Mouse (Mus musculus): Measurements from ENCODE around the gene 1700061G19Rik.
"Not testable (repeated sequence)": the region's sequence is repeated elsewhere in the genome, so short reads cannot be mapped to it uniquely, and the experiment has no call there.

1700061G19Rik gene

DNA sequence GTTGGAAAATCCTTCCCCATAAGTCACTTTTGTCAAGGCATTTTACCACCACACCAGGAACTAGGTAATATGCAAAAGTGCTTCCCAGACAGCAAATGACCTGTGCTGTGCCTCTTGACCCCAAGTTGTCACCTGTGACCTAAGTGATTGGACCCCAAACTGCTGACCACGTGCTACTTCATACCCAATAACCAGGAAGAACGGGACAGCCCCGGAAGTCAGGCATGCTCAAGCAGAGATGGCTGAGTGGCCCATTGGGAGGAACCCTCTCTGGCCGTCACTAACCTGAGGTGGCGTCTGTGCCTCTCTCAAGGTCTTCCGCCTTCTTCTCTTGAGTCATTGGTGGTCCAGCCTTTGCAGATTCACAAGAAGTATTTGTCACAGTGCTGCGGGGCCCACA, 2.8 kb upstream of the 1700061G19Rik start:
- DNase-seq = no peak

GRCm38 (mm10) chr17:56874237-56874636, 1.0 kb upstream of the 1700061G19Rik start, which contains the start of gene Acsbg2:
Gene Acsbg2, minus strand, starts transcription at chr17:56874447.
- no peak for DNase-seq

GRCm38 (mm10) chr17:56876465-56876864, 1.2 kb downstream of the 1700061G19Rik start:
- no peak for DNase-seq

DNA sequence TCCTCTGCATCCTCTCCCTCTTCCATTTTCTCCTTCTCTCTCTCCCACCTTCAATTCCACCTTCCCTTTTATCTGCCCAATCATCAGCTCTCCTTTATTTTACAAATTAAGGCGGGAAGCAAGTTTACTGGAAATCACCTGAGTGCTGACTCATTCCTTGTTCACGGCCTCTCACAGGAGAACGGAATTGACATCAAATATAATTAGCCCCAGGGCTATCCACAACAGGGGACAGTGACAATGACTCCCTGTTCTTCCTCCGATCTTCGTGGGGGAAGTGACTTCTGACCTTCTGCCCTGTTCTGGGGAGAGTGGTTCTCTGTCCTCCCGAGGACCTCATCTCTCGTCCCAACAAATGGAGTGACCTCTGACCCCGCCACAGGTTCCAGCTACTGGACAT, 1.7 kb downstream of the 1700061G19Rik start:
- no peak for DNase-seq

DNA sequence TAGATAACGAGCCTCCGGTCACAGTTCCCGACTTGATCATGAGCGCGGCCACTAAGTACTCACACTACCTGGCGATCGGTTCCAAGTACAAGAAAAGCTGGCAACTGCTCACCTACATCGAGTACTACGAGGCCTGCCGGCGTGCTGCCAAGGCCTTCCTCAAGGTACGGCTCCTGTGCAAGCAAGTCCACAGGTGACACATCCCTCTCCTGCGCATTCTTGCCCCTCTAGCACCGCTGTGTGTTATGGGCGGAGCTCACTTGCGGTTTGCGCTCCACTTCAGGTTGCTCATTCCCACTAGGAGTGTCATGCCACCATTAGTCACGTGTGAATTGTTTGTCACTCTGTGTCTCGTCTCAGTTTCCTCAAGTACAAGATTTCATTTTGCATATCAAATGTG, 2.1 kb downstream of the 1700061G19Rik start:
- no peak for DNase-seq

- no peak for DNase-seq
Observed at GRCm38 (mm10) chr17:56883612-56884011, 8.3 kb downstream of the 1700061G19Rik start.

GRCm38 (mm10) chr17:56884331-56884730, 9.1 kb downstream of the 1700061G19Rik start:
- peak; percentile 55 for DNase-seq

DNA sequence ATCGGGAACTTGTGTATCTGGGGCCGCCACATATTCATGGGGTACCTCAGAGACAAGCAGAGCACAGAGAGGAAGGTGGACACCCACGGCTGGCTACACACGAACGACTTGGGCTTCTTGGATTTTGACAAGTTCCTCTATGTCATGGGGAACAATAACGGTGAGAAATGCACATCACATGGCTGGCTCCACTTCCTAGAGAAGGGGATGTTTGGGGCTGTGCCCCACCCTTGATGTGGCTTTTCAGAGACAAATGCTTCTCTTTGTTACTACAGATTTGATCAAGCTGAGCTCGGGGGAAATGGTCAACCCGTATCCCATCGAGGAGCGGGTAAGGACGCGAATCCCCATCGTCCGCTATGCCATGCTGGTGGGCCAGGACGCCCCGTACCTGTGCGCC, 9.5 kb downstream of the 1700061G19Rik start:
- no peak for DNase-seq

DNA sequence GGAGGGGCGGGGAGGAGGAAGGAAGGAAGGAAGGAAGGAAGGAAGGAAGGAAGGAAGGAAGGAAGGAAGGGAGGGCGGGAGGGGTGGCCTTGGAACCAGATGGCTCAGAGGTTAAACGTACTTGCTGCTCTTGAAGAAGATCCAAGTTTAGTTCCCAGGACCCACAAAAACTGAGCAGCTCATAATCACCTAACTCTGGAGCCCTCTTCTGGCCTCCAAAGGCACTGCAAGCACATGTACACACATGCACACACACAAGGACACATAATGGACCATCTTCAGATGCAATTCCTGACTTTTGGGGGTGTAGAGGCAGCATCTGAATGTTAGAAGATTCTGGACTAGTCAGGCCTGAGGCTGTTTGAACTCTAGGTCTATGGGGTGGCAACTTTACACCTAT, 12.8 kb downstream of the 1700061G19Rik start:
- no peak for DNase-seq

DNA sequence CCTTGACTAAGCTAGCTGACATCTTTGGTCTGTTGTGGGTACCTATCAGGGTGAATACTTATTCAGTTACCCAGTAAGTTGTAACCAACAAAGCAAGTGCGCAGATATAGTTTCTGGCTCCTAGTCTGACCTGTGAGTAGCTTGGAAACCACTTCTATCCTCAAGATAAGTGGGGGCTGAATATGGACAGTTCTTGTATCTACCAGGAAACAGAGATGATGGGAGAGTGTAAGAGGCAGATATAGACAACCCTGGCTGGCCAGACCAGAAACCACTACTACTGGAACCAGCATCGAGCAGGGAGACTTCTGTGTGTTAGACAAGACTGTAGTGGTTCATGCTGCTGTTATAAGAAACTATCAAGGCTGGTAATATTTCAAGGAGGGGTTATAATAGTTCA, 14.7 kb downstream of the 1700061G19Rik start:
- DNase-seq = no peak

- peak; percentile 42 for DNase-seq
Observed at GRCm38 (mm10) chr17:56895368-56895918, 20.2 kb downstream of the 1700061G19Rik start.

- no peak for DNase-seq
Observed at GRCm38 (mm10) chr17:56896513-56897129, 21.3 kb downstream of the 1700061G19Rik start.

DNA sequence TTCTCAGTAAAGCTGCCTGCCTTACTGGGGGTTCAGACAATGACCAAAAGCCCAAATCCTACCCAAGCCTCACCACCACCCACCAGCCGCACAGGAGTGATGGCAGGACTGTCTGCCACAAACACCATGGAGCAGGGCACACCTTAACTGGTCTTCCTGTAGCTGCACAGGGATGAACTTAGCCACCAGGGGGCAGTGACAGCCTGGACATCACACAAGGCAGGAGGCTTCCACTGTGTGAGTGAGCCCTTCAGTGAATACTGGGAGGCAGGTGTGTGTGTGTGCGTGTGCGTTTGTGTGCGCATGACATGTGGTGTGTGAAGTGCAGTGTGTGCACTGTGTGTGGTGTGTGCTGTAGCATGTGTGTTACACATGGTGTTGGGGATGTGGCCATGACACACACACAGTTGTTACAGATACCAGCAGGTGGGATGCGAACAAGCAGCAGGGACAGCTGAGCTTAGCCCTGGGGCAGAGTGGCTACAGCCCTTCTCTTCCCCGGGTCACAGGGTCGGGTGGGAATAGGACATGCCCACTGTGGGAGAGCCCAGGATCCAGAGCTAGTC, 22.4 kb downstream of the 1700061G19Rik start:
- DNase-seq = peak; percentile 82

DNA sequence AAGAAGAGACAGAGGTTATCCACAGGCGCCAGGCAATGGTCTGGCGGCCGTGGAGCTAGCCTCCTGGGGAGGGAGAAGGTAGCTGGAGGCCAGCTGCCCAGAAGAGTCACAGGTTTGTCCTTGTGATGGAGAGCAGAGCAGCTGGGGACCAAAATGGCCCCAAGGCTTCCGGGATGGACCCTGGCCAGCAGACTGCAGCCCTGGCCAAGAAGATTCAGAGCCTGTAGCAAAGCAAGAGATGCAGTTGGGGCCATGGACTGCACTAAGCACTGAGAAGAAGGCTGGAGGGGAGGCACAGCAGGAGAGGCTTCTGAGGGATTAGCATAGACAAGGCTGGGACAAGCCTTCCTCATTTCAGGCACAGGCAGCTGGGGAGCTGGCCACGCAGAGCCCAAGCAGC, 27.4 kb downstream of the 1700061G19Rik start:
- no peak for DNase-seq

DNA sequence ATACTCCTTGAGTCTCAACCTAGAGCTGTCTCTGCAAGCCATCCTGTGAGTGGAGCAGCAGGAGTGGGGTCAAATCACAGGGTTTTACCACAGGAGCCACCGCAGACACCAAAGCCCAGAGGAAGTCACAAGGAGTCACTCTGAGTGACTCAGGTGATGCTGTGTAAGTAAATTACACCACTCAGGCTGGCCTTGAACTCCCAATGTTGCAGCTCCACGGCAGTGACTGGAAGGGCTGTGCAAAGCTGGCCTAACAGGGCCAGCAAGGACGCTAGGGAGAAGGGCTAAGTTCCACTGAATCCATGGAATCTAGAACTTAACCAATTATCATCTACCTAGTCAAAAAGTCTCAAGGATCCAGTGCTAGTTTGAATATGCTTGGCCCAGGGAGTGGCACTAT, 30.9 kb downstream of the 1700061G19Rik start:
- DNase-seq = no peak

DNA sequence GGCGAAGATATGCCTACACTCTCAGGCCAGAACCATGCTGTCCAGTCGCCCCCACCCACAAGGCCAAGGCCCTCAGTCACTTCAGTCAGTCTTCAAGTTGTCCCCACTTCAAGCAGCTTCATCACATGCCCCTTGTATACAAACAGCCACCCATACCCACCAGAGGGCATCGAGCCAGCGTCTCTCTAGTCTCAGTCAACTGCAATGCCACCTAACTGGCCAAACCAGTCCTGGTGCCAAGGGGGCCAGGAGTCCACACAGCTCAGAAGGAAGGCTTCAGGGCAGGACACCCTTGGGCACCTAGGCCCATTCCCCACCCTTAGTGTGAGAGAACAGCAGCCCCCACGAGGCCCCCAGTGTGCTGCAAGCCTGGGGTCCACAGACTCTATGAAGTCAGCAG, 31.8 kb downstream of the 1700061G19Rik start:
- peak; percentile 81 for DNase-seq

DNA sequence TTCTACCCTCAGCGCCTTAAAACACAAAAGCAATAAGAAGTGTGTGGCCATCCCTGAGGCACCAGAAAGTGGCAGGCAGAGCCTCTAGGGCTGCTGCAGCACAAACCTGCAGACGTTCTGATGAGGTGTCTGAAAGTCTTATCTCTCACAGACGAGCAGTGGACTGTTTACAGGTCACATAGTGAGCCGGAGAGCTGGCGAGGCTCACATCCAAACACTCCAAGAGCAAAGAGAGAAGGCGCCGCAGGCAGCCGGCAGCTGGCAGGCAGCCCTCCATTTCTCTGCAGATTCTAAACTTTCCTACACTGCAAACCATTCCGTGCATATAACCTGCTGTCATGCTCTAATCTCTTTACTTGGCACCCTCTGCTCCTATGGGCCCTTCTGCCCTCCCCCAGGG, 32.6 kb downstream of the 1700061G19Rik start:
- DNase-seq = no peak

DNA sequence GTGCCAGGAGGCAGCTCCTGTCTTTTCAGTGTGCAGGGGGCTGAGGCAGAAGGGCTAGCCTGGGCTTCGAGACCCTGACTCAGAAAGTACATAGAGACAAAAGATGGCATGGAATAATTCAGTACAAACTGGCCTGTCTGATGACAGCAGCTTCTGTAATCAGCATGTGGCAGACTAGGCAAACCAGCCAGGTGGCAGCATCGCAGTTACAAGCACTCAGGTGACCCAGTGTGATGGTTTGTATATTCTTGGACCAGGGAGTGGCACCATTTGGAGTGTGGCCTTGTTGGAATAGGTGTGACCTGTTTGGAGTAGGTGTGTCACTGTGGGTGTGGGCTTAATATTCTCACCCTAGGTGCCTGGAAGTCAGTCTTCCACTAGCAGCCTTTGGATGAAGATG, 34.5 kb downstream of the 1700061G19Rik start:
- not testable (repeated sequence) for DNase-seq

DNA sequence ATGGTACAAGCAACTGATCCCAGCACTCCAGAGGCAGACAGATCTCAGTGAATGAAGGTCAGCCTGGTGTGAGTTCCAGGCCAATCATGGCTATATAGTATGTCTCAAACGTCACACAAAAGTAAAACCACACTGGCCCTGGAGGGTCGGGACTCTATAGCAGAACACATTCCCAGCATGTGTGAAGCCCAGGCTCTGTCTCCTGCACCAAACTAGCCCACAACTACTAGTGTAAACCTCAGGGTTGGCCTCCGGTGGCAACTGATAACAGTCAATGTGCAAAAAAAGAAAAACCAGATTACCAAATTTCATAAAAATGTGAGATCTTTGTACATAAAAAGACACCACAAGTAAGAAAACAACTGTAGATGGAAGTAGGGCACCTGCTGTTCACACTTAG, 37.7 kb downstream of the 1700061G19Rik start:
- DNase-seq = no peak

DNA sequence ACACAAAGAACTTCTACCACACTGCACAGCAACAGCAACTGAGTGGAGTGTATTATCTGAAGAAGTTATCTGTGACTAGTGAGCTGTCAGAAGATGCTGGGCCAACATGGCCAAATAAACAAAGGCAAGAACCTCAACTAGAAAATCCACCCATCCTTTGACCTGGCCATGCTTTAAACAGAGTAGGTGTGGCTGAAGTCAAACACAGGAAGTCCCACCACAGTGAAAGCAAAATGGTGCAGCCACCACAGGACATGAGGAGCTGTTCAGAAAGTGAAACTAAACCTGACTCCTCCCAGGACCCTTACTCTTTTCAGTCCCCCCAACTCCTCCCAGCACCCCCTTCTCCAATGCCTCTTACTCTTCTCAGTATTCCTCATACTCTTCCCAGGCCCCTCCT, 38.2 kb downstream of the 1700061G19Rik start:
- no peak for DNase-seq

- DNase-seq = no peak
Observed at GRCm38 (mm10) chr17:56917166-56917565, 41.9 kb downstream of the 1700061G19Rik start.

DNA sequence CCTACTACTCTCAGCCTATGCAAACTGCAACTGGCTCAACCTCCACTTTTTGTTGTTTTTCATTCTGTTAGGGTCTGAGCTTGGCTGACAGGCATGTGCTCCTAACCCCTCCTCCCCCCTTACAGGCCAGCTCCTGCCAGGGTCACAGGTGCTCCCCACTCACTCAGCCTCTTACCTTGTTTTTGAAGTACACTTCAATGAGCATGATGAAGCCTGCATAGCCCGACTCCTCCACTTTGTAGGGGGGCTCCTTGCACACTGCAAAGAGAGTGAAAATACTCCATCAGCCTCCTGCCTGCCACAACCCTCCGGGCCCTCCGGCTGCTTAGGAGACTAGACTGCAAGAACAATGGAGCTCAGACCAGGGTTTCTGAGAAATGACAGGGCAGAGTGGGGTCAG, 44.4 kb downstream of the 1700061G19Rik start:
- DNase-seq = no peak

GRCm38 (mm10) chr17:56925998-56926397, 50.7 kb downstream of the 1700061G19Rik start:
- DNase-seq = no peak

GRCm38 (mm10) chr17:56929101-56929500, 53.8 kb downstream of the 1700061G19Rik start:
- DNase-seq = no peak

DNA sequence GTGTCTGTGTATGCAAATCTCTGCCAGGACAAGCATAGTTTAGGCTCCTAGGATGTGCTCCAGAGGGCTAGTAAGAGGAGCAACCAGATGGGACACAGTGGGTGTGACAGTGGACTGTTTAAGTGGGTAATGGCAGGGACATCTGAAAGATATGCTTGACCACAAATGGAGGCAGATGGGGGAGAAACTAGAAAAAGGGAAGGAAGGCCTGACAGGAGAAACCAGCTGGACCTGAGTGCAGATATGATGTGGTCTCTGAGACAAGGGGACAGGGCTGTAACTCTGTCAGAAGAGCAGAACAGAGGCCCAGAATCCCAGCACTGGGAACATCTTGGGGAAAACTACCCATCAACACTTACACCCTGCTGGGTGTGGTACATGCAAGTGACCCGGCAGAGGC, 54.3 kb downstream of the 1700061G19Rik start:
- DNase-seq = no peak
